Mouse (Mus musculus): ENCODE measurements around the gene Lars2. TPM values are rescaled to one million over a fixed set of nuclear protein-coding genes. Genes with fewer than 3 reads are reported as not detected.

Lars2 gene
- 488 TPM for polyA plus RNA-seq (2017; shearing (Covaris generic))

GRCm38 (mm10) chr9:123366708-123367385, at the start of gene Lars2:
Gene Lars2 (plus strand): TSS chr9:123366927.

GRCm38 (mm10) chr9:123478586-123479195, 112.0 kb downstream of the Lars2 start, which contains the start of gene Limd1:
Gene Limd1 (plus strand): TSS chr9:123478706.

Other genes with a start within 250 kb of the Lars2 start
- not detected for gene Clec3b, start 216.0 kb upstream of the Lars2 start, polyA plus RNA-seq (2017; shearing (Covaris generic))
- not detected for gene Cdcp1, start 150.9 kb upstream of the Lars2 start, polyA plus RNA-seq (2017; shearing (Covaris generic))
- gene Tmem158, start 106.2 kb upstream of the Lars2 start, polyA plus RNA-seq (2017; shearing (Covaris generic)) = 2.0 TPM
- gene Limd1, start 111.8 kb downstream of the Lars2 start, polyA plus RNA-seq (2017; shearing (Covaris generic)) = 55.5 TPM
- gene Sacm1l, start 162.8 kb downstream of the Lars2 start, polyA plus RNA-seq (2017; shearing (Covaris generic)) = 47.4 TPM

Measured in naive thymus-derived CD4-positive, alpha-beta T cell, adult 5 months (primary cell).